Mouse (Mus musculus) limb, embryonic 14.5 days (tissue): Measurements from ENCODE around the gene B3gntl1. TPM values are rescaled to one million over a fixed set of nuclear protein-coding genes. Genes with fewer than 3 reads are reported as not detected.

Experiments used
- ATAC-seq: fragments of 200-750 bp; cut with Nextera tagmentation; 2 replicates; pipeline ENCODE4 v1.8.0; 2017; ENCODE audit warnings: low read depth, moderate number of reproducible peaks, moderate TSS enrichment; ENCODE audit not compliant: low FRiP score
- DNase-seq: peaks from one replicate; pipeline ENCODE4 v3.0.0-alpha.2; 2015; ENCODE audit warnings: low spot score
- H3K27ac ChIP-seq: fragments of 300-500 bp; sonication (generic); replicated peaks from 2 replicates; pipeline ENCODE4 v1.5.1; 2014; ENCODE audit warnings: low read depth, mild to moderate bottlenecking, low read length, moderate library complexity, mixed read lengths
- H3K27me3 ChIP-seq: fragments of 300-500 bp; sonication (generic); 2 replicates; pipeline ENCODE4 v1.6.1; 2014; ENCODE audit warnings: low read length, mixed read lengths; ENCODE audit not compliant: control insufficient read depth, insufficient read depth
- H3K36me3 ChIP-seq: fragments of 300-500 bp; sonication (generic); 2 replicates; pipeline ENCODE4 v1.6.1; 2014; ENCODE audit warnings: mild to moderate bottlenecking, low read length, moderate library complexity, mixed read lengths; ENCODE audit not compliant: control insufficient read depth, insufficient read depth
- H3K4me1 ChIP-seq: fragments of 300-500 bp; sonication (generic); 2 replicates; pipeline ENCODE4 v1.6.1; 2014; ENCODE audit warnings: antibody characterized with exemption, low read length, mixed read lengths; ENCODE audit not compliant: control insufficient read depth, insufficient read depth
- H3K4me2 ChIP-seq: fragments of 300-500 bp; sonication (generic); replicated peaks from 2 replicates; pipeline ENCODE4 v1.6.1; 2014; ENCODE audit warnings: low read depth, mild to moderate bottlenecking, low read length, moderate library complexity; ENCODE audit not compliant: severe bottlenecking
- H3K4me3 ChIP-seq: fragments of 300-500 bp; sonication (generic); replicated peaks from 2 replicates; pipeline ENCODE4 v1.5.1; 2014; ENCODE audit warnings: low read length
- H3K9ac ChIP-seq: fragments of 300-500 bp; sonication (generic); 2 replicates; pipeline ENCODE4 v1.6.1; 2014; ENCODE audit warnings: mild to moderate bottlenecking, low read depth, low read length, moderate library complexity; ENCODE audit not compliant: severe bottlenecking
- H3K9me3 ChIP-seq: fragments of 300-500 bp; sonication (generic); 2 replicates; pipeline ENCODE4 v1.6.1; 2016; ENCODE audit warnings: low read length; ENCODE audit not compliant: control insufficient read depth
- POLR2A ChIP-seq: fragments of 200-500 bp; IDR thresholded peaks from 2 replicates; pipeline ENCODE4 v1.8.0; 2012; ENCODE audit warnings: inconsistent platforms, mild to moderate bottlenecking, moderate library complexity, borderline replicate concordance; ENCODE audit not compliant: insufficient read depth, insufficient read length; ENCODE audit errors: extremely low read depth
- WGBS: fragments of 180-500 bp; shearing (Covaris S2); extraction: QIAGEN DNeasy Blood & Tissue Kit; methylation state at CpG from one replicate; pipeline ENCODE4 v1.1.7; 2014; 5-methylcytosine and 5-hydroxymethylcytosine counted together
- polyA plus RNA-seq, 2 experiments: library from polyadenylated mRNA; depleted of rRNA in 1 of 2; stranded (reverse) in 1 of 2; unstranded in 1 of 2; fragments of >200 nt; fragmentation: Nextera tagmentation in 1 of 2; extraction: Ambion mirVana in 1 of 2; gene quantifications; 2 replicates each; pipeline versions ENCODE4 v1.2.1 to v1.2.3; 2012 to 2014

B3gntl1 gene
- polyA plus RNA-seq, 2 experiments = 8.6 to 14.4 TPM

DNA sequence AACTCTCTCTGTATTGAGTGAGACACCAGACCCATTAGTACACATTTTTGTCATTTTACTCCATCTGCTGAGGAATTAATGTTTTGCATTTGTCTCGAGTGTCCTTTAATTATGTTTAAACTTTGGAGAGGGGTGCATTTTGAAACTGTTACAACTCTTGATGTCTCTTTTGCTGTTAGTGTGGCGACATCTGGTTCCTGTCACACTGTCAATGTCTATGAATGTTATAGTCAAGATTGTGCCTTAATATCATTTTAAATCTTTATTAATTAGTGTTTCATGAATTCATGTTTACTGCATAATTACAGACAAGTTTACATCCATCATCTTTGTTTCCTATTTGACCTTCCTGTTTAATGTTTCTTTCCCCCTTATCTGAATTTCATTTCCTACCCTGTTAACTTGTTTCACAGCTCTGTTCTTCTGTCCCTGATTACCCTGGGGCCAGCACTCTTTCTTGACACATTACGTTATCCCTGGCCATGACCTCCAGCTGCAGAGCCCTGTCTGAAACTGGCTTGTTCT is 56.9 kb downstream of the B3gntl1 start:
- no peak overlapping the region for H3K4me3 ChIP-seq
- 73% methylated on average over 3 of the region's 3 CpGs for WGBS
- no peaks in the 10 kb centered on the region for H3K4me1 ChIP-seq
- H3K9me3 ChIP-seq = no peaks in the 10 kb centered on the region
- no peak overlapping the region for H3K4me2 ChIP-seq
- peaks cover 56% of the 10 kb centered on the region for H3K36me3 ChIP-seq
- no peaks in the 10 kb centered on the region for H3K27me3 ChIP-seq
- DNase-seq (no peak), ATAC-seq (no peak)
- no peak for TF ChIP-seq POLR2A
- no peak overlapping the region for H3K27ac ChIP-seq
- no peak overlapping the region for H3K9ac ChIP-seq

DNA sequence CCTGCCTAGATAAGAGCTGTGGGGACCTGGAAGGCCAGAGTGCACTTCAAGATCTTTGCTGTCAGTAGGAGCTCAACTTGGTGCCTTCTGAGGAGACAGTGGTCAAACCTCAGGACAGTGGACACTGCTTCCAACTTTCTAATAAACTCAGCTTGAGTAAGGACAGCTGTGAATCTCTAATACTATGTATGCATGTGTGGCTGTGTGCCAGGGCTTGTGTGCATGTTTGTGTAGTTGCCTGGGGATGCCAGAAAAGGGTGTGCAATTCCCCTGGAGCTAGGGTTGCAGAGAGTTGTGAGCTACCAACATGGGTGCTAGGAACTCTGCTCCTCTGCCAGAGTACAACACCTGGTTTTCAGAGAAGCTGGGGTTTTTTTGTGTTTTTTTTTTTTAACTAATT is 62.0 kb downstream of the B3gntl1 start:
- H3K27ac ChIP-seq = no peak overlapping the region
- H3K36me3 ChIP-seq = peaks cover 52% of the 10 kb centered on the region
- H3K27me3 ChIP-seq = no peaks in the 10 kb centered on the region
- no peak overlapping the region for H3K4me3 ChIP-seq
- H3K4me2 ChIP-seq = no peak overlapping the region
- H3K9ac ChIP-seq = no peak overlapping the region
- no peak for ATAC-seq
- DNase-seq = no peak
- H3K4me1 ChIP-seq = no peaks in the 10 kb centered on the region
- no peaks in the 10 kb centered on the region for H3K9me3 ChIP-seq
- TF ChIP-seq POLR2A = no peak

DNA sequence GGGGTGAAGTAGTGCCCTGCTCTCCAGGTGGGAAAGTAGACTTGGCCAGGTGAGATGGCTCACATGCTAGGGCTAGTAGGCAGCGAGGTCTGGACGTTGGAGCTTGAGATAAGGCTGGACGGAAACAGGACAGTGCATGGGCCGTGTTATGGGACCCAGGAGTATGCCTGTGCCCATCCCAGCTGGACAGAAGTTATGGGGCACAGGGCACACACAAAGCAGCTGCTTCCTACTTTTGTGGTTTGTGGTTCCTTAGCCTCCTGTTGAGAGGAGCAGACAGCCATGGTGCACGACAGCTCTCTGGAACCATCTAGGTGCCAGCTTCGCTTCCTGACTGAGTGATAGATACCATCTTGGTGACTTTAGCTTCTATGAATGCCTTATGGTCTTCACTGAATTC is 67.3 kb downstream of the B3gntl1 start:
- Histone ChIP-seq H3K27me3 (no peaks in the 10 kb centered on the region), H3K4me2 (no peak overlapping the region), H3K36me3 (peaks cover 55% of the 10 kb centered on the region), H3K4me1 (no peaks in the 10 kb centered on the region), H3K4me3 (no peak overlapping the region), H3K27ac (no peak overlapping the region), H3K9me3 (no peaks in the 10 kb centered on the region), H3K9ac (no peak overlapping the region)
- ATAC-seq (no peak), DNase-seq (no peak)
- 94% methylated on average over 6 of the region's 6 CpGs for WGBS
- TF ChIP-seq POLR2A = no peak

DNA sequence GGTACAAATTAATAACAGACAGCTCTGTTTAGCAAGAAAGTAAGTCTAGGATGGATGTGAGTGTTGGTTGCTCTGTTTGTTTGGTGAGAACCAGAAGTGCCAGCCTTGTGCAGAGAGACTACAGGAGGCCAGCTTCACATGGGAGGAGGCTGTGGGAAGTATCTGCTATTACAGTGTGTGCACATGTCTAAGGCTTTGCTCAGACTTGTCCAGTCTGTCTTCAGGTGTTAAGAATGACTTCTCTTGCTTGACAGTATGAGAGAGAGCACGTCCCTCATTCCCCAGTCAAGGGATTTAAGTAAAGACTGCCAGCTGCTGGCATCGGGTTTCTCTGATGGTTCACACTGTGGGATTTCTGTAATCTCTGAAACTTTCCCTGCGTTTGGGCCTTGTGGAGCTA is 71.5 kb downstream of the B3gntl1 start:
- WGBS = 61% methylated on average over 3 of the region's 3 CpGs
- H3K4me3 ChIP-seq = no peak overlapping the region
- no peak overlapping the region for H3K4me2 ChIP-seq
- no peak overlapping the region for H3K9ac ChIP-seq
- H3K27me3 ChIP-seq = no peaks in the 10 kb centered on the region
- 0 out of 2 replicates have a peak, but pooled peaks cover 4% of the 10 kb centered on the region for H3K4me1 ChIP-seq
- no peak for ATAC-seq
- DNase-seq = peak; percentile 7
- no peak overlapping the region for H3K27ac ChIP-seq
- no peak for TF ChIP-seq POLR2A
- H3K9me3 ChIP-seq = no peaks in the 10 kb centered on the region
- H3K36me3 ChIP-seq = peaks cover 49% of the 10 kb centered on the region

DNA sequence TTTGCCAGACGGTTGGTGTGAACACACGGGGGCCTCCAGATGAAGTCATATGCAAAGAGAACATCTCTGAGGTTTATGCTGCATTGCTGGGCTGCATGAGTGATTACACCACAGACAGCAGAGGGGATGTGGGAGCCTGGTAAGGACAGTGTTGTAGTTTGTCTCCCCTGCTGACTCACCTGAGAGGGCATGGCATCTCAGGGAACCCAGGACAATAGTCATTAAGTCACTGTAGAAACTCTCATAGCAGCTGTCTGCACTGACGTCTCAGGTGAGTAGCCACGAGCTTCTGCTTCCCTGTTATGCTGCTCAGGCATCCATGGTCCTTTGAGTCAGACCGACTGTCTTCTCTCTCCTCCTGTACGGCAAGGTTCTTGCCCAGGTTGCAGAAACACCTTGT is 75.7 kb downstream of the B3gntl1 start:
- H3K4me2 ChIP-seq = no peak overlapping the region

DNA sequence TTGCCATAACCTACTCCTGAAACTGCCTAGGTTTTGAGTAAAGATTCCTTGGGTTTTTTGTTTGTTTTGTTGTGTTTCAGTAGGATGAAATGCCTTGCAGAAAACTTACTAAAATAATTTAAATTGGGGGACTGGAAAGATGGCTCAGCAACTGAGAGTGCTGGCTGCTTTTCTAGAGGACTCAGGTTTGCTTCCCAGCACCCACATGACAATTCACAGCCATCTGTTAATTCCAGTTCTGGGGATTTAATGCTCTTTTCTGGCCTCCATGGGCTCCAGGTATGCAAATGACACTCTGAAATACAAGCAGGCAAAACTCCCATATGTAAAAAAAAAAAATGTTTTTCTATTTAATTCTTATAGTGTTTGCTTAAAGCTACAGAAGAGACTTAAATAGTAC is 91.1 kb downstream of the B3gntl1 start:
- H3K27me3 ChIP-seq = no peaks in the 10 kb centered on the region
- H3K4me3 ChIP-seq = no peak overlapping the region
- H3K27ac ChIP-seq = no peak overlapping the region
- no peaks in the 10 kb centered on the region for H3K4me1 ChIP-seq
- ATAC-seq (no peak), DNase-seq (no peak)
- no peaks in the 10 kb centered on the region for H3K9me3 ChIP-seq
- H3K36me3 ChIP-seq = peaks cover 17% of the 10 kb centered on the region
- TF ChIP-seq POLR2A = no peak
- no peak overlapping the region for H3K4me2 ChIP-seq
- no peak overlapping the region for H3K9ac ChIP-seq

More for the DNA sequence above, 75.7 kb downstream of the B3gntl1 start:
- Histone ChIP-seq H3K4me3 (no peak overlapping the region), H3K27me3 (no peaks in the 10 kb centered on the region), H3K27ac (no peak overlapping the region), H3K9me3 (no peaks in the 10 kb centered on the region), H3K9ac (no peak overlapping the region), H3K4me1 (0 out of 2 replicates have a peak, but pooled peaks cover 4% of the 10 kb centered on the region), H3K36me3 (peaks cover 40% of the 10 kb centered on the region)
- 80% methylated on average over 6 of the region's 6 CpGs for WGBS
- no peak for DNase-seq
- no peak for TF ChIP-seq POLR2A
- ATAC-seq = no peak

Other genes with a start within 250 kb of the B3gntl1 start
- 1.2 and 1.3 TPM in 2 replicates for gene Fn3k, start 238.2 kb downstream of the B3gntl1 start, polyA plus RNA-seq (2012; rRNA removed)
- 0.61 and 0.81 TPM in 2 replicates for gene Fn3k, start 238.2 kb downstream of the B3gntl1 start, polyA plus RNA-seq (2014; fragmentation: Nextera tagmentation; extraction: Ambion mirVana)
- gene Tbcd, start 221.2 kb downstream of the B3gntl1 start, polyA plus RNA-seq (2012; rRNA removed) = 43.4 and 45.0 TPM in 2 replicates
- 38.7 and 42.0 TPM in 2 replicates for gene Tbcd, start 221.2 kb downstream of the B3gntl1 start, polyA plus RNA-seq (2014; fragmentation: Nextera tagmentation; extraction: Ambion mirVana)
- gene Zfp750, start 153.8 kb downstream of the B3gntl1 start, polyA plus RNA-seq (2012; rRNA removed) = 10.7 and 12.8 TPM in 2 replicates
- 19.7 and 24.0 TPM in 2 replicates for gene Zfp750, start 153.8 kb downstream of the B3gntl1 start, polyA plus RNA-seq (2014; fragmentation: Nextera tagmentation; extraction: Ambion mirVana)
- 31.0 and 33.0 TPM in 2 replicates for gene Metrnl, start 28.4 kb upstream of the B3gntl1 start, polyA plus RNA-seq (2012; rRNA removed)
- 46.0 and 47.9 TPM in 2 replicates for gene Metrnl, start 28.4 kb upstream of the B3gntl1 start, polyA plus RNA-seq (2014; fragmentation: Nextera tagmentation; extraction: Ambion mirVana)
- gene Ptchd3, start 157.1 kb upstream of the B3gntl1 start, polyA plus RNA-seq (2012; rRNA removed) = 0.09 and 0.14 TPM in 2 replicates
- gene Ptchd3, start 157.1 kb upstream of the B3gntl1 start, polyA plus RNA-seq (2014; fragmentation: Nextera tagmentation; extraction: Ambion mirVana) = 0.21 TPM in 1 of 2 replicates, not detected in the other